Mouse (Mus musculus) retina, embryonic 14.5 days (tissue): ENCODE results near the gene Ints7.

Experiments
- DNase-seq: peaks from one replicate; pipeline ENCODE4 v3.0.0-alpha.2; 2015; ENCODE audit warnings: low spot score

The Ints7 gene

DNA sequence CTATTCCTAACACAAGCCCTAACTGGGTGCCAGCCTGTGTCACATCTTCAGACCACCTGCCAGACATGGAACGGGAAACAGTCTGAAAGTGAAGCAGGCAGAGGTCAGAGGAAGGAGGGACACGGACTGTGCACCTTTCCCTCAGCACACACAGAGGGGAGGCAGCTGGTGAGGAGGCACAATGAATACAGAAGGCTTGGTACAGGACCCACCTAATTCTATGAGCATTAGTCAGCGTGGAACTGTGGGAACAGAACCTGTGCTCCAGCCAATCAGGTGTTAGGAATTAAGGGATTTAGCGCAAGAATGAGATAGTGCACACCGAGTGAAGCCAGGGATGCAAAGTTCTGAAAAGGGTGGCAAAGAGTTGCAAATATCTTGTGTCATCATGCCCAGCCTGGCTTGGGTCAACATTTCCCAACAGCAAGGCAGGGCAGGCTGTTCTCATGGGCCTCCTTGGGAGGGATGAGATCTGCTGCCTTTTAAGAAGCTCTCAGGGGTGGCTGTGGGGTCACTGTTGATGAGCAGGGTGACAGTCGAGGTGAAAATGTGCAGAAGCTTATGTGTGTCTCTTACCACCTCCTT is 57.2 kb downstream of the Ints7 start:
- DNase-seq, result no peak

- DNase-seq, result no peak
Measured at GRCm38 (mm10) chr1:191634116-191634515, 58.7 kb downstream of the Ints7 start.

GRCm38 (mm10) chr1:191638404-191638803 is 63.0 kb downstream of the Ints7 start:
- DNase-seq, result no peak

GRCm38 (mm10) chr1:191639200-191639807 is 63.9 kb downstream of the Ints7 start:
- DNase-seq, result no peak

- no peak for DNase-seq
Measured at GRCm38 (mm10) chr1:191640146-191640545, 64.7 kb downstream of the Ints7 start.

GRCm38 (mm10) chr1:191640848-191641247 is 65.4 kb downstream of the Ints7 start:
- no peak for DNase-seq

DNA sequence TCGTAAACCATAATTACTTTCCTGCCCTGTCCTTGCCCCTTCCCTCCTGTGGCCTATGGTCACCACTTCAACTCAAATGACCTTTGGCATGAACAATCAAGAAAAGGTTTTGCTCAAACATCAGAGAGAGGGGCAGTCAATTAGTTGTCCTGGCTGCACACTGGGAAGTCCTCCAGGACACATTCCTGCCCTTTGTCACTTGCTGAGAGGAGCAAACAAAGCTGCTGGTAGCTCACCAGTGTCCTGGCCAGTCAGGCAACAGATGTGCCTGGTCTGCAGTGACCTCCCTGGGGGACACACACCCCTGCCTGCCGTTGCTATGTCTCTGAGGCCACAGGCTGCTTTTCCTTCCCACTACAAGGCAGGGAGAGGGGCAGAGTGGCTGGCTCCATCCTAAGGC is 66.0 kb downstream of the Ints7 start:
- peak; percentile 54 for DNase-seq

- DNase-seq, result no peak
Measured at GRCm38 (mm10) chr1:191642903-191643302, 67.5 kb downstream of the Ints7 start.

- DNase-seq, result no peak
Measured at GRCm38 (mm10) chr1:191645921-191646320, 70.5 kb downstream of the Ints7 start.

- DNase-seq, result no peak
Measured at GRCm38 (mm10) chr1:191647590-191647989, 72.2 kb downstream of the Ints7 start.

- no peak for DNase-seq
Measured at GRCm38 (mm10) chr1:191659441-191659840, 84.0 kb downstream of the Ints7 start.

GRCm38 (mm10) chr1:191661019-191661796 is 85.8 kb downstream of the Ints7 start:
- no peak for DNase-seq

DNA sequence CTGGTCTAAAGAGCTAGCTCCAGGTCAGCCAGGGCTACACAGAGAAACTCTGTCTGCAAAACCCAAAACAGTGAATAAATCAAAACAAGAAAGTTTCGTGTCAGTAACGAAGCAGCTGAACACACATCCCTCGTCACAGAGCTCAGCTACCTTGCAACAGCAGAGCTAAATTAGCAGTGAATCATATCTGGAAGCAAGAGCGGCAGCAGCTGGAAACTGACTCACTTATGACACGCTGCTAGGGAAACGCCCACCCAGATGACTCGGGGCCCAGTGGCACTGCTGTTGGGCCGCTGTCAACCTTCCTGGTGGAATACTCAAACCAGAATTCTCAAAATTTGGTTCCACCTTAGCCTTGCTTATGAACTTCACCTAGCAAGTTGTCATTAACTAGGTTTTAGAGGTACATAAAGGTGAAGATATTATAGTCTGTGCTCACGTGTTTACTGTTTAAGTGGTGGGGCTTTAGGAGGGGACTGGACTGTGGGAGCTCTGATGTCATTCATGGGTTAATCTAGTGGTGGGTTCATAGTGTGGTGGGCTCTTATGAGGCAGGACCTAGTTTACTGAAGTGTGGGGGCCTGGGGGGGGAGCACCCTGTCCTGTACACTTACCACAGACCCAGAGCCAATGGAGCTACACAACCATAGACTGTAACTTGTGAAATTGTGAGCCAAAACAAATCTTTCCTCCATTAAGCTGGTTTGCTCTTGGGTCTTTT is 86.9 kb downstream of the Ints7 start:
- DNase-seq, result no peak

GRCm38 (mm10) chr1:191662899-191663500 is 87.6 kb downstream of the Ints7 start:
- no peak for DNase-seq

DNA sequence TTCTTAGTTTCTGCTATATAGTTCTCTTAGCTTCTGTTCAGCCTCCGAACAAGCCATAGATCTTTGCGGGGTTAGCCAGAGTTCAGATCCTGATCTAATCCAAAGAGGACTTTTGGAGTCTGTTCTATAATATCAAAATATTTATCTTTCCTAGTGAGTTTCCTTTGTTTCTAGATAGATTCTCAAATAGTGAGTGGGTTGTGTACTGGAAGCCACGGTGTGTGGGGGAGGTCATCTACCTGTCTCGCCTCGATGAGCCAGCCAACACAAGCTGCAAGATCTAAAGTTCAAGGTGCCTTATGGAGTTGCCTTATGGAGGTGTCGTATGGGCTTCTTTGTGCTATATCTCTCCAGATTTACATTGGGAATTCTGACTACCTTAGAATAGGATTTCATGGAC is 88.2 kb downstream of the Ints7 start:
- no peak for DNase-seq

DNA sequence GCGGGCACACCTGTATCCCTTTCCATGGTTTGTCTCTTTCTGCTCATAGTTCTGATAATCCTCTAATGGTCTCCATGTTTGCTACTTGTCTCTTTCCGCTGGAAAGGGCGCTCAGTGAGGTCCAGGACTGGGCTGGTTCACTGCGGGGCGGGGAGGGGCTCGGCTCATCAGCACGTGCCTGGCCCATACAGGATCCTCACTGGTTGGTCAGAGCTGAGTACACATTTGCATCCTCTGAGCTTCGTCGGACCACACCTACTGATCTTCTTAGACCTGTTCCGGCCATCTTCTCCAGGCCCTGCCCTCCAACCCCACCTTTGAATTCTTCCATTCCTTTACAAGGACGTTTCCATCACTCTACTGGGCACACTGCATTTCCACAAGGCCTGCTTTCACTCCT is 90.9 kb downstream of the Ints7 start:
- no peak for DNase-seq

DNA sequence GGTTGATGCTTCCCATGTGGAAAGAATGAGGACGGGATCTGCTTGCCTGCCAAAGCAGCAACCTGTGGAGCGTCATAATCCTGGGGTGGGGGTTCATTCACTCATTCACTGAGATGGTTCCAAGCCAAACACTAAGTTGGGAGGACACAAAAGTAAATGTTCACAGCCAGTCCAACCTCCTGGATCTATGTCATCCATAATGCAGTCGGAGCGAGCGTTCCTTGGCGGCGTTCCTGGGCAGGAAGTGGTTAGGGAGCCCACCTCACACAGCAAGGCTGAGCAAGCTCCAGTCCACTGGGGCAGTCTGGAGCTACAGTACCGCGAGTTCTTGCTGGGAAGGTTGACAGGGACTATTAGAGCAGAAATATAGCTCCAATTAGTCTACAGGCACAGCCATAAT is 92.6 kb downstream of the Ints7 start:
- no peak for DNase-seq
